Mouse (Mus musculus): ENCODE measurements around the gene Panx1.

Gene Panx1

GRCm38 (mm10) chr9:15045084-15045669 is at the start of gene Panx1:
TSS of gene Panx1 (minus strand) at chr9:15045478.
- in situ Hi-C loops (cut with MboI; ENCODE audit: low sequenced_read_pairs), result no loop called here

GRCm38 (mm10) chr9:15068686-15069295 is 23.5 kb upstream of the Panx1 start:
- in situ Hi-C loops (cut with MboI; ENCODE audit: low sequenced_read_pairs), result no loop called here

GRCm38 (mm10) chr9:15067995-15068685 is 22.9 kb upstream of the Panx1 start:
- in situ Hi-C loops (cut with MboI; ENCODE audit: low sequenced_read_pairs), result no loop called here

- in situ Hi-C loops (cut with MboI; ENCODE audit: low sequenced_read_pairs), result no loop called here
Observed at GRCm38 (mm10) chr9:15064176-15064575, 18.9 kb upstream of the Panx1 start.

- in situ Hi-C loops (cut with MboI; ENCODE audit: low sequenced_read_pairs), result no loop called here
Observed at GRCm38 (mm10) chr9:15060847-15061246, 15.6 kb upstream of the Panx1 start.

- in situ Hi-C loops (cut with MboI; ENCODE audit: low sequenced_read_pairs), result no loop called here
Observed at GRCm38 (mm10) chr9:15060026-15060425, 14.7 kb upstream of the Panx1 start.

- in situ Hi-C loops (cut with MboI; ENCODE audit: low sequenced_read_pairs), result no loop called here
Observed at GRCm38 (mm10) chr9:15045740-15046139, 462 bp upstream of the Panx1 start.

GRCm38 (mm10) chr9:15044391-15045083 is 741 bp downstream of the Panx1 start:
- in situ Hi-C loops (cut with MboI; ENCODE audit: low sequenced_read_pairs), result no loop called here

GRCm38 (mm10) chr9:15041556-15041955 is 3.7 kb downstream of the Panx1 start:
- in situ Hi-C loops (cut with MboI; ENCODE audit: low sequenced_read_pairs), result no loop called here

- in situ Hi-C loops (cut with MboI; ENCODE audit: low sequenced_read_pairs), result no loop called here
Observed at GRCm38 (mm10) chr9:15039848-15040247, 5.4 kb downstream of the Panx1 start.

GRCm38 (mm10) chr9:15037704-15038103 is 7.6 kb downstream of the Panx1 start:
- in situ Hi-C loops (cut with MboI; ENCODE audit: low sequenced_read_pairs), result no loop called here

GRCm38 (mm10) chr9:15037237-15037636 is 8.0 kb downstream of the Panx1 start:
- in situ Hi-C loops (cut with MboI; ENCODE audit: low sequenced_read_pairs), result no loop called here

GRCm38 (mm10) chr9:15036807-15037206 is 8.5 kb downstream of the Panx1 start:
- in situ Hi-C loops (cut with MboI; ENCODE audit: low sequenced_read_pairs), result no loop called here

GRCm38 (mm10) chr9:15036405-15036804 is 8.9 kb downstream of the Panx1 start:
- in situ Hi-C loops (cut with MboI; ENCODE audit: low sequenced_read_pairs), result no loop called here

GRCm38 (mm10) chr9:15035979-15036378 is 9.3 kb downstream of the Panx1 start:
- in situ Hi-C loops (cut with MboI; ENCODE audit: low sequenced_read_pairs), result no loop called here

- in situ Hi-C loops (cut with MboI; ENCODE audit: low sequenced_read_pairs), result no loop called here
Observed at GRCm38 (mm10) chr9:15034546-15035273, 10.6 kb downstream of the Panx1 start.

GRCm38 (mm10) chr9:15033568-15034160 is 11.6 kb downstream of the Panx1 start:
- in situ Hi-C loops (cut with MboI; ENCODE audit: low sequenced_read_pairs), result no loop called here

- in situ Hi-C loops (cut with MboI; ENCODE audit: low sequenced_read_pairs), result no loop called here
Observed at GRCm38 (mm10) chr9:15032797-15033196, 12.5 kb downstream of the Panx1 start.

GRCm38 (mm10) chr9:15030771-15031170 is 14.5 kb downstream of the Panx1 start:
- in situ Hi-C loops (cut with MboI; ENCODE audit: low sequenced_read_pairs), result no loop called here

GRCm38 (mm10) chr9:15029025-15029727 is 16.1 kb downstream of the Panx1 start:
- in situ Hi-C loops (cut with MboI; ENCODE audit: low sequenced_read_pairs), result no loop called here

All from CH12F3 (cell line).